Mouse (Mus musculus): Measurements from ENCODE around the gene Tmem192. TPM values are rescaled to one million over a fixed set of nuclear protein-coding genes. Genes with fewer than 3 reads are reported as not detected.

Gene Tmem192
- total RNA-seq (2021) (10 to 100 TPM; 57.5 to 77.8 TPM), polyA plus RNA-seq (2012; rRNA removed) (141 and 177 TPM in 2 replicates)
- long read RNA-seq, transcript Tmem192-201 (6 exons, 1,122 nt): major isoform, 43 of 47 reads
- long read RNA-seq, partial matches to known transcripts: 0 of 47 reads
- long read RNA-seq, other reads (novel, unspliced or antisense): 3 of 47 reads

DNA sequence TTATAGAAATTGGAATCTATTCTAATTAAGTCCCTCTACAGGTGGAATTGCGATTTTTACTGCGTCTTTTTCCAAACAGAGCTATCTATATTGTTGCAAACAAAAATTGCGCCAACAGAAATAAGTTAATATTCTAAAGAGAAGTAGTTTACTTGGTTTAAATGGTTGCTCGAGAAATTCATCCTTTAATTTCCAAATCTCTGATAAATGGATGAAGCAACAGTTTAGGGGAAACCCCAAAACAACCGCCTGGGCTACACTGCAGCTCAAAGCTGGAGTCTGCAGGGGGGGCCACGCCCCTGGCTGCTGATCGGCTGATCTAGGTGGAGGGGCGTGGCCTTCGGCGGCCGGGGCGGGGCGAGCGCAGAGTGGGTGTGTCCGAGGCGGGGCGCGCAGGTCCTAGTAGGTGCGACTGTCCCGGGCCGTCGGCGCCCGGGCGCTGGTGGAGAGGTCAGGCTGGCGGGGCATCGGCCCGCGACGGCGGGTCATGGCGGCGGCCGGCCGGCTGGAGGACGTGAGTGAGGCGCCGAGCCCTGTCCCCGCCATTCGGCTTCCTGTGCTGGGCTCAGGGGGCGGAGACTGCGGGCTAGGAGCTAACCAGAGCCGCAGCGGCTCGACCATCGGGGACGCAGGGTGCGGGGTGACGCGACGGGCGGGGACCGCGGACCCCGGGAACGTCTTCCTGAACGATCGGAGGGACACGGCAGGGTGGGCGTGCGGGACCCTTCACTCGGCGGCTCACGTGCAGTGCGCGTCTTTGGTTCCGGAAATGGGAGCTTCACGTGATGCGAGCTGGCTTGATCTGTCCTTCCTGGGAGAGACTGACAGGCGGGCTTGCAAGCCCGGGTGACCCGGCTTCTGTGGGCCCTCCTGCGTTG, at the start of gene Tmem192:
TSS of gene Tmem192 (plus strand) at position 366 of the 878 bp plus-strand sequence.
- peak; percentile 99 for DNase-seq

DNA sequence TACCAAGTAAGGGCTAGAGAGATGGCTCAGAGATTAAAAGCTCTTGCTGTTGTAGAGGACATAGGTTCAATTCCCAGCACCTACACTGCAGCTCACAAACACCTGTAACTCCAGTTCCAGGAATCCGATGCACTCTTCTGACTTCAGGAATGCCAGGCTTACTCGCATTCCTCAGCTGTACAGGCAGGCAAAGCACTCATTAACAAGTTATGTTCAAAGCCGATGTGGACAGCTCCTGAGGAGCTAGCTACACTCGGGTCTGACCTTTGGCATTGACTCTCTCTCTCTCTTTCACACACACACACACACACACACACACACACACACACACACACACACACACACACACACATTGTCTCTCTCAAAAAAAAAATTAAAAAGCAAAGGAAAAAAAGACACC, 48.3 kb upstream of the Tmem192 start:
- DNase-seq: no peak

DNA sequence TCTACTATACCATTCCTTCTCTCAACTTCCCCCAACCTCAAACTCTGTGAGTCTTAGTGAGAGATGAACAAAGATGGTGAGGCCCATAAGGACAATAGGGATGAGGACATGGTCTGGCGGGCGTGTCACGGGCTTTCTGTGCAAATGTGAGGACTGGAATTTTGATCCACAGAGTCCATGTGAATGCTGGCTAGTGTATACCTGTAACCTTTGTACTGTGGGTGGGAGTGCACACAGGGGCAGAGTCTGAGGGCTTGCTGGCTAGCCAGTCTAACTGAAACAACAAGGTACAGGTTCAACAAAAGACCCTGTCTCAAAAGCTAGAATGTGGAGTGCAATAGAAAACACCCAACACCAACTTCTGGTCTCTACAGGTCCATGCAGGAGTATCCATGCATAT, 46.3 kb upstream of the Tmem192 start:
- no peak for DNase-seq

DNA sequence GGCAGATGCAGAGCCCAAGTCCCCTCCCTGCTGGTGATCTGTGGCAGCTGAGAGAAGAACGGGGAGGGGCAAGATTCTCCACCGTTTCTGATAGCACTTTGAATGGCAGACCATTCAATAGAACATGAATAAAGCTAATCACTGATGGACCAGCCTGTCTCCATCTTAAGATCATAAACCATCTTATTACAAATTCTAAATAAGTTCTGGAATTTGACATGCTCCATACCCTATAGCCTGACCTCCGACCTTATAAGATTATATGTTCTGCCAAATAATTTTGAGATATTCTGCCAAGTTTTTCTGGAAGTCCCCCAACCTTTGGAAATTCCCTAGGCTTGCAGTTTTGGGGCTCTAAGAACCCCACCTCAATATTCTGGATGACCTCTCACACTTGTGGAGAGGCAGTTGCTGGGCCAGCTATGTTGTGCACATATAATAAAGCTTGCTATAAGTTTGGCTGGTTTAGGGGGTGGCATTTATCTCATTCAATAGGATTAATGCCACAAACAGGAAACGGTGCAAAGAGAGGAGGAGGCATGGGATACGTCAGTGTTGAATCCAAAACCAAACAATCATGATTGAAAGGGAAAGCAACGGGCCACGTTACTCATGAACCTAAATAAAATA, 45.3 kb upstream of the Tmem192 start:
- DNase-seq: no peak

DNA sequence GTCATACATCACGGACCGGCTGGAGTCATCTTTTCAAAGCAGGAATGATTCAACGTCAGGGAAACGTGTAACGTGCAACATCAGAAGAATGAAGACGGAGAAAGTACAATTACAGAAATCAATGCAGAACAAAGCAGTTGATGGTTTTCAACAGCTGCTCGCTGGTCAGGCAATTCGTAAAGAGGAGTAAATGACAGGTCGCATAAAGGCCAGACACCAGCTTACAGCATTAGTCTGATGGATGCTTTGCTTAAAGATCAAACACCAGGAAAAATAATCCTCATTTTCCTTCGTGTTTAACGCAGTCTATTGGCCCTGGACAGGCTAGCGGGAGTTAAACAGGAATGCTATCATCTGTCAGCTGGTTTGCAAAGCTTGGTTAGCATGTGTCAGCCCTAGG, 44.8 kb upstream of the Tmem192 start:
- no peak for DNase-seq

DNA sequence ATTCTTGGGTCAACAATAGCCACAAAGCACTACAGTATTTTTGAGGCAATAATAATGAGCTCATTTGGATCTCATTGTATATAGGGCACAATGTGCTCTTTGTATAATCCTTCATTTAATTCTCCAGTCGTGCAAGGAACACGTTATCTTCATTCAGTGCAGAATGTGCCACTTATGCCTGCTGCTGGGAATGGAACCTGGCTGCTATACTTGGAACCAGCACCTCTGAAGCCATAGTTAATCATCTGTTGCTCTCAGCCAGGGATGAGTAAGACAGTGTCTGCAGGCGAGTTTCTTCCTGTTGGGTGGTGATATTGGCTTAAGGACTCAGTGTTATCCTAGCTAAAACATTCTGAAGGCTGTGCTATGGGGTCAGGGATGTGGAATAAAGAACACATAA, 43.2 kb upstream of the Tmem192 start:
- DNase-seq: no peak

DNA sequence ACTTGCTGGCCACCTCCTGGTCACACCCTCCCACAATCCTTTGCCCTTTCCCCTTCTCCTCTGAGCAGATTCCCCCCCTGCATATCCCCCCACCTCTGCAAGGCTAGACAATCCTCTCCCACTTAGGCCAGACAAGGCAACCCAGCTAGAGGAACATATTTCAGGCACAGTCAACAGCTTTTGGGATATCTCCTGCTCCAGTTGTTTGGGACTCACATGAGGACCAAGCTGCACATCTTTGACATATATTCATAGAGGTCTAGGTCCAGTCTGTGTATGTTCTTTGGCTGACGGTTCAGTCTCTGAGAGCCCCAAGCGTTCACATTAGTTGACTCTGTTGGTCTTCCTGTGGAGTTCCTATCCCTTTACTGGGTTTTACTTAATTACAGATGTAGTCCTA, 37.0 kb upstream of the Tmem192 start:
- DNase-seq: no peak

DNA sequence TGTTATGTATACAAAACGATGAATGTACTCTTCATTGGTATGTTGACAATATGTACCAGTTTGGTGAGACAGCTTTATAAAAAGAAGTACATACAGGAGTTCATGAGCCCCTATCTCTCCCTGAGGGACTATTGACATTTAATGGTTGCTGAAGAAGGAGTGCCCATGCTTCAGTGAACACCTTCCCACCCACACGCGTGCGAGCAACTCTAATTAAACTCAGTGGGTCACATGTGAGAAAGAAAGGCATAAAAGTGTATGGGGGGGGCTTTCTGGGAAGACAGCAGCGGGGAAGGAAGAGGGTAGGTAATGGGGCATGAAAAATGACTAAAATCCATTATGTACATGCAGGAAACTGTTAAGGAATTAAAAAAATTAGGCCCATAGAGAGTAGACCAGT, 30.2 kb upstream of the Tmem192 start:
- DNase-seq: no peak

DNA sequence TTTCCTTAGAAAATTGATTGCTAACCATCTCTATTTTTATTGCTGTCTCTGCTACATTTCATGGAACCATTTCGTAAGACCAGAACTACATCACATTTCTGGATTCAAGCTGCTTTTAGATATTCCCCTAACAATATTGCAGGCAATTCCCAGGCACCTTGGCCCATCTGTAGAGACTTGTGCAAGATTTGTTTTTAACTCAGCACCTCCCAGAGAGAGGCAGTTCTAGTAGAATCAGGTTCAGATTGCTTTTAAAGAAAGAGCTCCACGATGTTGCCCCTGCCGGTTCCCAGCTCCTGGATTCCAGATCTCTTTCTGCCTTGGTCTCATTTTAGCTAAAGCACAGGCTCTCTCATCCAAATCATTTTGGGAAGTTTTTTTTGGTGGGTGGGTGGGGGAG, 23.7 kb upstream of the Tmem192 start:
- DNase-seq: no peak

DNA sequence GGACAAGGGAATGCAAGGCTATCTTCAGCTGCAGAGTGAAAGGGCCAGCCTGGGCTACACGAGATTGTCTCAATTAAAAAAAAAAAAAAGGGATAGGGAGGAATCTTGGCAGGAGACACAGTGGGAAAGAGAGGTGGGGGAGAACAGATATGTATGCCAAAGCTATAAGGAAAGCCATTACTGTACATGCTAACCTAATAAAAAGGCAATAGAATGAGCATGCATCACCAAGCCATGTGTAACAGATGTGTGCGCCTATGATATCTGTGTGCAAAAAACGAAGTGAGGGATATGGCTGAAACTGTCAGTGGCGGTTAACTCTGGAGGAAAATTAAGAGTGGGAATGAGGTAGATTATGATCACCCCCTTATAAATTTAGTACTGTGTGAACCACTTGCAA, 21.2 kb upstream of the Tmem192 start:
- DNase-seq: no peak

DNA sequence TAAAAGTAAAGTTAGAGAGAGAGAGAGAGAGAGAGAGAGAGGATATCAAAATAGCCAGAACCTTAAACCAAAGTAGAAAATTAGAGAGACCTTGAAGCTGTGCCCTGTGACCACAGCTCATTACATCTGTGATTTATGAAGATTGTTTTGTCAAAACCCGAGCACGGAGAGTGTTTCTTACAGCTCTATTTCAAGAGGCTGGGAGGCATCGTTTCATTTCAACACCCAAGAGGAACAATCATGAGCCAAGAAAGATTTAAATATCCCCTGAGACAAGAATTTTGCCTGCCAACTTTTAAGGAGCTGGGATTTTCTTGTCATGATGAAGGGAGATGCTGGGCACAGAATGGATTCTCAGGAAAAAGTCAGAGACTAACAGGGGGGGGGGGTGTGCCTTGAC, 20.6 kb upstream of the Tmem192 start:
- DNase-seq: peak; percentile 23

DNA sequence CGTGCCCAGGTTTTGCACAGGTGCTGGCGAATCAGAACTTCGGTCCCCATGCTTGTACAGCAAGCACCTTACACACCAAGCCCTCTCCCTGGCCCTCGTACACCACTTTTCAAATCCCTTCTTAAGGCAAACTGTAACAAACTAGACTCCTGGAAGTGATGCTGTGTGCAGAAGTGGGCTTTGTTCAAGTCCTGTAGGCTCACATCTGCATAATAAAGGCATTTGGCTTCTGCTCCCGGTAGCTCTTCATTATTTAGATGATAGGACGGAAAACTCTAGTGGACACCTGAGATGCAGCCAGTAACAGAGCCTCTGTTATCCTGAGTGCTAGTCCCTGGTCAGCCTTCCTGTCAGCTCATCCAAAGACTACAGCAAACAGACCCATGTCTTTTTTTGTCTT, 18.0 kb upstream of the Tmem192 start:
- DNase-seq: no peak

DNA sequence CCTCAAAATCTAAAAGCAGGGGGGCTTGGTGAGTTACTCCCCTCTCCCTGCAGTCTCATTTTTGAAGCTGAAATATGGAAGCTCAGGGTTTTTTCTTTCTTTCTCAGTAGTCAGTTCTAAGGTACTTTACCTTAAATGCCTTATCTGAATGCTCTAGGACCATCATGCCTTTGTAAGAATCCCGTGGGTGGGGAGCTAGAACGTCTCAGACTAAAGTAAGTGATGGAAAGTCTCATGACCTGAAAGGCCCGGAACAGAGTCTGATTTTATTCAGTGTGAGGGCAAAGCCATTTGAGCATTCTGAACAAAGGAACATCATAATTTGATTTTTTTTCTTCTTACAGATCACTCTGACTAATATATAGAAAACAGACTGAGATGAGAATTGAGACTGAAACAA, 12.0 kb upstream of the Tmem192 start:
- no peak for DNase-seq

DNA sequence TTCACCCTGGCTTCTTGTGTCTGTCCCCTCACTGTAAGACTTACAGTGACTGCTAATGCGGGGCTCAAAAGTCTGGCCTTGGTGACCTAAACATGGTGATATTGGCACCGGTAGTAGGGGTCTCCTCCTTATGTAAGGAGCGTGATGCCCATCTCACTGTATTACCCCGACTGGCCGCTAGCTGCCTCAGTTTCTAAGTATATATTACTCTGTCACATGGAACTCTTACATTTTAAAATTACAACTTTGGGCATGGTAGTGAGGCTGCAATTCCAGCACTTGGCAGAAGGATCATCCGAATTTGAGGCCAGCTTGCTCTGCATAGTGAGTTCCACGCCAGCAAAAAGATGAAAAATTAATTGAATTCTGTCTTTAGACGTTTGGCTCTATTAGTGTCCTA, 6.0 kb upstream of the Tmem192 start:
- no peak for DNase-seq

DNA sequence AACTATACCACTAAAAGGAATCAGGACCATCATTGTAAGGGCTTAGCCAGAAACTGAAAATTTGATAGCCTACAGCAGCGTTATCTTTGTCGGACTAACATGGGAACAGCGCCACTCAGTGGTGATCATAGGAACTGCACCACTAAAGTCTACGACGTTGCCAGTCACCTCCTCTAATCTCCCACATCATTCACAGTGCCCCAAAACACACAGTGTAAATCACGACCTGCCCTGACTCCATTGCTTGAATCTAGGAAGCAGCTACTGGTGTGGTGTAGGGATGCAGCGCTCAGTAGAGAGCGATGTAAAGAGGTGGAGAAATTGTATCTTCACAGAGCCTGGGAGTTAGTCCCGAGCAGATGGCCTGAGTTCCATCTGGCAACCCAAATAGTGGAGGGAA, 5.5 kb upstream of the Tmem192 start:
- peak; percentile 78 for DNase-seq

DNA sequence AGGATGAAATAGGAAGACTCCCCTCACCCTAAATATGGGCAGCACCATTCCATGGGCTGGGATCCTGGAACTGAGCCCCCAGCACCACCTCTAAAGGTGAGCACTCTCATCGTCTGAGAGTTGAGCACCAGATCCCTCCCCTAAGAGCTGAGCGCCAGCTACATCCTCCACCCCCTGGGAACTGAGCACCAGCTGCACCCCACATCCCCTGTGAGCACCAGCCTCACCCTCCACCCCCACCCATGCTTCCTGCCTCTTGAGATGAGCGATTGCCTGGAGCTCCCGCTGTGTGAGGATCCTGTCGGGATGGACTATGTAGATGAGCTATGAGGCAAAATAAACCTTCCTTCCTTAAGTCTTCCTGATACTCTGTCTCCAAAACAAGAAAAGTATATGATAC, 4.0 kb upstream of the Tmem192 start:
- DNase-seq: no peak

DNA sequence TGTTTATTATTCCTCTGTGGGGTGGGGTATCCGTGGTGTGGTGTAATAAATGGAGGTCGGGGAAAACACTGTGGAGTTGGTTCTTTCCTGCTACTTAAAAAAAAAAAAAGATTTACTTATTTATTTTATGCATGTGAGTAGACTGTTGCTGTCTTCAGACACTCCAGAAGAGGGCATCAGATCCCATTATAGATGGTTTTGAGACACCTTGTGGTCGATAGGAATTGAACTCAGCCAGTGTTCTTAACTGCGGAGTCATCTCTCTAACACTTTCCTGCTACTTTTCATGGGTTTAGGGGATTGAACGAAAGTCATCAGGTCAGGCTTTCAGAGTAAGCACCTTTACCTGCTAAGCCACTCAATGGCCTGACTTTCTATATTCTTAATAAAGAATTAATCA, 2.2 kb upstream of the Tmem192 start:
- no peak for DNase-seq

DNA sequence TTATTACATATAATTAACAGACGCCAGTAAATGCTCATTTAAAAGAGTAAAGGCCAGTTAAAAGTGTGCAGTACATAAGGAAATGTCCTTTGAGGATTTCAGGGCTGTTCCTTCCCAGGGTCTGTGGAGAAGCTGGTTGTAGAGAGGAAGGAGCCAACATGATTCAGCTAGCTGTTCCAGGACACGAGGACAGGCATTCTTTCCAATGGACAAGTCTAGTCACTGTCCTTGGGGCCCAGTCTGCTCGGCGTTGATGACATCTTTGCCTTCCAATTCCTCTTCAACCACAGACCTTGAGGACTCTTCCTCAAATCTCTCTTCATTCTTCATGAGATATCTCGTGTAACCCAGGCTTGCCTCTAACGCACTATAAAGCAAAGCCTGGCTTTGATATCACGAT, 1.4 kb upstream of the Tmem192 start:
- DNase-seq: peak; percentile 81

DNA sequence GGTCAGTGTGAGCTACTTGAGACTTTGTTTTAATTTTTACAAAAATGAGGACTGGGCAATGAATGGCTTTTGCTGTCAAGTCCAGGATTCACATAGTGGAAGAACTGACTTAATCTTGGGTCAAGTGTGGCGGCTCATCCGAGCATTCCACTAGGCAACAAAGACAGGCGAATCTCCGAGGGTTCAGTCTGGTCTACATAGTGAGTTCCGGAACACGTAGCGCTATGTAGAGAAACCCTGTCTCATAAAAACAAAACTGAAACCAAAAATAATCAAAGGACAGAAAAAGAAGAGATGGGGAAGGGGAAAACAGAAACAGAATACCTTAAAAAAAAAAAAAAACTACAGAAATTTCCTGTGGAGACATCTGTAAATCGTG, 555 bp upstream of the Tmem192 start:
- DNase-seq: no peak

DNA sequence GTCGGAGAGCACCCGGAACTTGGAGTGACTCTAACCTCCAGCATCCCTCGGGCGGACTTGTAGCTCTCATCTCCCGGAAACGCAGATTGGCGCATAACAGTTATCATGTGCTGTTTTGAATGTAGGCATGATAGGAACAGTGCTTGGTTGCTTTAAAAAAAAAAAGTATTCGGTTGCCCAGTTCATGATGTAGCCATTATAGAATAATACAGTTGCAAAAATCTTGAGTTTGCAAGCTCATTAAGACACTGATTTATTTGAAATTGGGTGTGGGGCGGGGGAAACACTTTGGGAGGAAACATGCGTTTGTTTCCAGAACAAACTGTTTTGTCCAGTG, 681 bp downstream of the Tmem192 start:
- DNase-seq: no peak

DNA sequence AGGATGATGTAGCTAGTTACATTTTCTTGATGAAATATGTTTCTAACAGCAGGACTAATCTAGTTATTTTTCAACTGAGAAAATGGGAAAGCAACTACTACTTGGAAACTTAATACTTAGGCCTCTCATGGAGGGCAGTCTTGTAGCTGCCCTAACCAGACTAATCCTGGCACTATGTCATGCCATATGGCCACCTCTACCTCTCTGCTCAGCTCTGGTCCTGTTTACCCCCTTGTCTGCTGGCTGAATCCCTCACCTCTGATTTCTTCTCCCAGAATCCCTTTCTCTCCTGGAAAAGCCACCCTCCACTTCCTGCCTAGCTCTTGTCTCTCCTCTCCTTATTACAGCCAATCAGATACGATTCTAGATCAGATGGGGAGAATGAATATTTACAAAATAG, 1.4 kb downstream of the Tmem192 start:
- DNase-seq: no peak

DNA sequence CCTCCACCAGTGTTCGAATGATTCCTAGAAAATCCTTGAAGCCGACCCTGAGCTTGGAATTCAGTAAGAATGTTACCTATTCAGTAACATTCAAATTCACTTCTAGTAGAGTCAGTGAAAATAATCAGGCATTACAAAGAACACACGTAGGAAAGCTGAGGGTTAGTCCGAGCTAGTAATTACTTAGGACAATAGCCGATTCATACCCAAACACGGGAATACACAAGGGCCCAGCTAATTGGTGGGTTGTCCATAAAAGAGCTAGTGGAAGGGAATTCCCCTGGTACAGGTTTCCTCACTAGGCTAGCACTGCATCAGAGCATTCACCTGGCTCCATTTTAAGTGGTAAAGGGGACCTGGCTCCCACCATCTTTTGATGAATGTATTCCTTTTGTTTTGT, 5.1 kb downstream of the Tmem192 start:
- no peak for DNase-seq

DNA sequence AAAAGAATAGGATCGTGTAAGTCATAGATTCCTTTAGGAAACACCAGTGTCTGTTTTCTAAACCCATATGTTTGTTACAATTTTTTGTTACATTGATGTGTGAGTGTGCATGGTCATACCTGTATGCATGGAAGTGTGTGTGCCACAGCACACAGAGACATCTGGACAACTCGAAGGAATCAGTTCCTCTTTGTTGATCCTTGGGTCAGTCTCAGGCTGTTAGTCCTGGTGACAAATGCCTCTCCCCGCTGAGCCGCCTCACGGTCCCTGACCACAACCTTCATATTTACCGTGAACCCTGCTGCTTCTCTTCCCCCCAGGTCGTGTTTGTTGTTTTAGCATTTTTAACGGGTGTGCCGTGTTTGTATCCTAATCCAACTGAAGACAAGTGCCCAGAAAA, 12.0 kb downstream of the Tmem192 start:
- DNase-seq: no peak

DNA sequence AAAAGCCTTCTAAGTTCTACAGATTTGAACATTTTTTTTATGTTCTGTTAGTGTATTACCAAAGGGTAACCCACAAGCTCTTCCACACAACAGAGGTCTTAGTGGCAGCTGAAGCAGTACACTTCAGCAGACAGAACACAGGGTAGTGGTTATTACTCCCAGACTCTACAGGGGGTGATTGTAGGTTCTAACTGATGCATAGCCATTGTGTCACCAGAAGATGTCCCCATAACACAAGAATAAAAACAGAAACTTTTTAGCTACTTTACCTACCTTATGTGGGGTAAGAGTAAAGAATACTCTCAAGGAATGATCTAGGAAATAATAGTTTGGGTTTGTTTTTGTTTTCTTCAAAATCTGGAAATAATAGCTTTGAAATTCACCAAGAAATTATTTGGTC, 15.9 kb downstream of the Tmem192 start:
- DNase-seq: no peak
